Mouse (Mus musculus) heart, adult 2 months (tissue): ENCODE data around the gene Clint1.

ENCODE experiments used
- CTCF ChIP-seq: fragments of 200-600 bp; IDR thresholded peaks from 2 replicates; pipeline ENCODE4 v1.8.1; 2022; ENCODE audit warnings: antibody characterized with exemption, mild to moderate bottlenecking, moderate library complexity
- POLR2A ChIP-seq: fragments of 200-500 bp; IDR thresholded peaks from 2 replicates; pipeline ENCODE4 v1.6.1; 2011; ENCODE audit warnings: mild to moderate bottlenecking, low read depth, low read length, control low read depth; ENCODE audit not compliant: insufficient read depth

DNA sequence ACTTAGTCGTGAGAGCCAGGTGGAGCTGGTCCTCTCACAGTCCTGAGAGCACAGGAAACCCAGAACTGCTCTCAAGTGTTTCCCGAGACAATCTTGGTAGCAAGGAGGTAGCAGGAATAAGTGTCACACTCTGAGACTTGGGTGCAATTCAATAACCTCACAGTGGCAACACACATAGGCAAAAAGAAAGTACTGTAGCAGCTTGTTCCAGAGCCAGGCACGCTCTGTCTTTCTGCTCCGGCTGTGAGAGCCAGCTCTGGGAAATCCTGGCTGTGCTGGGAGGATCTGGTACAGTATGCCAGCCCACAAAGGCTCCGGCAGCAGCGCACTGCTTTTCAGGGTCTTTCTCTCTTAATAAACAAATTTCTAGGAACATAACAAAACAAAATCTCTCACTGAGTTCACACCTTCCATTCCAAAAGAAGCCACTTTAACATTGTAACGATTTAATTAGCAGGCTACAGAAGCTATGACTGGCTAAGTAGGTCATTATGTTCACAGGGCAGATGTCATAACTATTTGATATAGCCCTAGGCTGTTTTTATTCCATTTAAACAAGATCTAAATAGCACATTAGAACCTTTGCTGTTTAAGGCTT is 91.4 kb downstream of the Clint1 start:
- no peak for TF ChIP-seq POLR2A
- TF ChIP-seq CTCF: no peak
